In genomic region chr4:141664011-141664745, GRCm38 (mm10) we compare ENCODE assay signal across 8 mouse cellular contexts. TPM values are rescaled to one million over a fixed set of nuclear protein-coding genes. Genes with fewer than 3 reads are reported as not detected.
DNase-seq lines count a peak whose midpoint lies in the region; ATAC-seq and TF ChIP-seq lines count a peak whose summit lies in the region.

No protein-coding gene starts in this region.

- peak overlapping the region; percentile 57 for H3ac ChIP-seq in myocyte (ENCODE audit: control insufficient read depth, insufficient read length)

- TF ChIP-seq POLR2A in myocyte (IDR thresholded peaks at IDR 0.05; ENCODE audit: insufficient read length, low read depth): peak; percentile 81

- peak overlapping the region; percentile 89 for H3K9ac ChIP-seq in liver, embryonic 11.5 days (ENCODE audit: low read depth, low read length)

- WGBS in embryonic facial prominence, embryonic 10.5 days: 1% methylated on average over 60 of the region's 60 CpGs
- WGBS in liver, embryonic 11.5 days: 2% methylated on average over 55 of the region's 60 CpGs

- peak overlapping the region; percentile 96 for H3K4me2 ChIP-seq in liver, embryonic 11.5 days
- H3K4me2 ChIP-seq in myocyte (ENCODE audit: low read depth): peak overlapping the region; percentile 92

- H3K79me2 ChIP-seq in myocyte (ENCODE audit: control insufficient read depth, insufficient read depth): peaks cover 12% of the 10 kb centered on the region

- DNase-seq in 3134 (ENCODE audit: extremely low read depth, insufficient read length, low spot score): peak; percentile 71
- peak; percentile 86 for DNase-seq in adrenal gland, postnatal 25 days
- DNase-seq in embryonic facial prominence, embryonic 10.5 days (ENCODE audit: low spot score): peak; percentile 81
- DNase-seq in heart, adult 8-10 months (ENCODE audit: low spot score): peak; percentile 60
- peak; percentile 62 to 70 for DNase-seq in kidney, adult 8-10 months
- peak; percentile 73 for DNase-seq in liver, embryonic 11.5 days (ENCODE audit: low spot score)
- peak; percentile 64 for DNase-seq in splenic B cell, adult 2 months (ENCODE audit: low read depth, low spot score)

- H3K27ac ChIP-seq in embryonic facial prominence, embryonic 10.5 days (replicated peaks): peak overlapping the region; percentile 91
- H3K27ac ChIP-seq in liver, embryonic 11.5 days (ENCODE audit: low read depth, low read length): peak overlapping the region; percentile 48; the same call in 1 of the 2 replicates

- H3K27me3 ChIP-seq in embryonic facial prominence, embryonic 10.5 days (replicated peaks; ENCODE audit: low read depth, poor library complexity, severe bottlenecking): no peaks in the 10 kb centered on the region
- H3K27me3 ChIP-seq in liver, embryonic 11.5 days (replicated peaks; ENCODE audit: control insufficient read depth, insufficient read depth, low read length): no peaks in the 10 kb centered on the region
- no peaks in the 10 kb centered on the region for H3K27me3 ChIP-seq in myocyte (ENCODE audit: control insufficient read depth, insufficient read depth, insufficient read length)
- H3K27me3 ChIP-seq in splenic B cell, adult 2 months (ENCODE audit: control insufficient read depth, insufficient read depth, low read length, poor library complexity, severe bottlenecking): no peaks in the 10 kb centered on the region

- H3K36me3 ChIP-seq in embryonic facial prominence, embryonic 10.5 days (replicated peaks): peaks cover 29% of the 10 kb centered on the region
- 0 out of 2 replicates have a peak, but pooled peaks cover 2% of the 10 kb centered on the region for H3K36me3 ChIP-seq in liver, embryonic 11.5 days (ENCODE audit: control insufficient read depth, insufficient read depth, low read length)
- no peaks in the 10 kb centered on the region for H3K36me3 ChIP-seq in myocyte (ENCODE audit: control insufficient read depth, insufficient read depth)
- no peaks in the 10 kb centered on the region for H3K36me3 ChIP-seq in splenic B cell, adult 2 months (ENCODE audit: control insufficient read depth, insufficient read depth, low read length, poor library complexity, severe bottlenecking)

- peak overlapping the region; percentile 93 for H3K4me3 ChIP-seq in embryonic facial prominence, embryonic 10.5 days
- H3K4me3 ChIP-seq in liver, embryonic 11.5 days (ENCODE audit: low read depth, low read length): peak overlapping the region; percentile 92
- H3K4me3 ChIP-seq in myocyte: peak overlapping the region; percentile 52

- H3K4me1 ChIP-seq in embryonic facial prominence, embryonic 10.5 days: peaks cover 20% of the 10 kb centered on the region
- H3K4me1 ChIP-seq in liver, embryonic 11.5 days (replicated peaks; ENCODE audit: control insufficient read depth, insufficient read depth, low read length): peaks cover 13% of the 10 kb centered on the region

- H3K9me3 ChIP-seq in embryonic facial prominence, embryonic 10.5 days: no peaks in the 10 kb centered on the region
- no peaks in the 10 kb centered on the region for H3K9me3 ChIP-seq in liver, embryonic 11.5 days (ENCODE audit: control insufficient read depth, low read length)

- peak; percentile 85 for ATAC-seq in liver, embryonic 11.5 days (replicated peaks; ENCODE audit: low FRiP score)

TF ChIP-seq in myocyte, 11 proteins besides CTCF, POLR2A, EP300 and RAD21:
- TF ChIP-seq TCF12 (IDR thresholded peaks at IDR 0.05; ENCODE audit: insufficient read depth, poor library complexity, severe bottlenecking) (no peak), POLR2AphosphoS2 (IDR thresholded peaks at IDR 0.05; ENCODE audit: insufficient read length, low read depth) (peak; percentile 45), MYOD1 (IDR thresholded peaks at IDR 0.05; ENCODE audit: control insufficient read depth in 1 of 3, insufficient read length in 2 of 3, low read depth in 2 of 3) (peak in 1 of 3 experiments; percentile 4)
TF ChIP-seq in myocyte: peak in this region for 2.

RNA-seq across cellular contexts. Expression of gene Plekhm2, which starts 0.5 kb away (rescaled TPM):
- total RNA-seq in adrenal gland, postnatal 25 days (2021): 54.7 and 61.0 TPM in 2 replicates
- 4.9 and 5.2 TPM in 2 replicates for polyA plus RNA-seq in embryonic facial prominence, embryonic 10.5 days (2016; fragmentation: Nextera tagmentation; extraction: Ambion mirVana)
- total RNA-seq in heart, adult 8-10 months (2022): 100 to 1,000 TPM; 113 to 133 (median 117) TPM
- polyA plus RNA-seq in liver, embryonic 11.5 days (2014; fragmentation: Nextera tagmentation; extraction: Ambion mirVana): 2.1 and 3.4 TPM in 2 replicates
- polyA plus RNA-seq in myocyte (2012; fragmentation: generic; extraction: Trizol): 20.4 TPM

RNA-seq across cellular contexts. Expression of gene Rsc1a1, which starts 21.2 kb away (rescaled TPM):
- total RNA-seq in adrenal gland, postnatal 25 days (2021): 18.5 TPM in 1 of 2 replicates, not detected in the other
- 1.1 and 2.3 TPM in 2 replicates for polyA plus RNA-seq in embryonic facial prominence, embryonic 10.5 days (2016; fragmentation: Nextera tagmentation; extraction: Ambion mirVana)
- 1 to 10 TPM in 2 of 4 experiments, not detected in 2; 1.2 to 4.0 TPM for total RNA-seq in heart, adult 8-10 months (2022)
- 2.7 TPM in 1 of 2 replicates, not detected in the other for polyA plus RNA-seq in liver, embryonic 11.5 days (2014; fragmentation: Nextera tagmentation; extraction: Ambion mirVana)
- polyA plus RNA-seq in myocyte (2012; fragmentation: generic; extraction: Trizol): 5.8 TPM

RNA-seq across cellular contexts. Expression of gene Slc25a34, which starts 40.6 kb away (rescaled TPM):
- total RNA-seq in adrenal gland, postnatal 25 days (2021): 2.7 TPM in 2 replicates
- polyA plus RNA-seq in embryonic facial prominence, embryonic 10.5 days (2016; fragmentation: Nextera tagmentation; extraction: Ambion mirVana): 0.09 TPM in 1 of 2 replicates, not detected in the other
- 100 to 1,000 TPM; 124 to 157 (median 144) TPM for total RNA-seq in heart, adult 8-10 months (2022)
- not detected in 2 replicates for polyA plus RNA-seq in liver, embryonic 11.5 days (2014; fragmentation: Nextera tagmentation; extraction: Ambion mirVana)
- 0.12 TPM for polyA plus RNA-seq in myocyte (2012; fragmentation: generic; extraction: Trizol)

RNA-seq across cellular contexts. Expression of gene Tmem82, which starts 45.7 kb away (rescaled TPM):
- total RNA-seq in adrenal gland, postnatal 25 days (2021): 0.64 and 2.0 TPM in 2 replicates
- 1.5 and 2.1 TPM in 2 replicates for polyA plus RNA-seq in embryonic facial prominence, embryonic 10.5 days (2016; fragmentation: Nextera tagmentation; extraction: Ambion mirVana)
- 10 to 100 TPM; 15.0 to 19.3 (median 16.5) TPM for total RNA-seq in heart, adult 8-10 months (2022)
- polyA plus RNA-seq in liver, embryonic 11.5 days (2014; fragmentation: Nextera tagmentation; extraction: Ambion mirVana): 3.3 and 3.7 TPM in 2 replicates
- 0.02 TPM for polyA plus RNA-seq in myocyte (2012; fragmentation: generic; extraction: Trizol)

RNA-seq across cellular contexts. Expression of gene Fblim1, which starts 58.3 kb away (rescaled TPM):
- total RNA-seq in adrenal gland, postnatal 25 days (2021): 9.5 and 12.7 TPM in 2 replicates
- 56.3 and 68.1 TPM in 2 replicates for polyA plus RNA-seq in embryonic facial prominence, embryonic 10.5 days (2016; fragmentation: Nextera tagmentation; extraction: Ambion mirVana)
- total RNA-seq in heart, adult 8-10 months (2022): 100 to 1,000 TPM; 221 to 281 (median 251) TPM
- 15.4 and 17.0 TPM in 2 replicates for polyA plus RNA-seq in liver, embryonic 11.5 days (2014; fragmentation: Nextera tagmentation; extraction: Ambion mirVana)
- polyA plus RNA-seq in myocyte (2012; fragmentation: generic; extraction: Trizol): 29.5 TPM

Comparison
In these comparisons a context has a peak if more than half of its experiments do, and no peak if none do; other contexts are left out.
1. Peak in every context shown above with its lines: DNase-seq, ATAC-seq, H3K4me3 ChIP-seq and H3K27ac ChIP-seq.